Mouse (Mus musculus): ENCODE results near the gene Pcyt2.

Gene Pcyt2

DNA sequence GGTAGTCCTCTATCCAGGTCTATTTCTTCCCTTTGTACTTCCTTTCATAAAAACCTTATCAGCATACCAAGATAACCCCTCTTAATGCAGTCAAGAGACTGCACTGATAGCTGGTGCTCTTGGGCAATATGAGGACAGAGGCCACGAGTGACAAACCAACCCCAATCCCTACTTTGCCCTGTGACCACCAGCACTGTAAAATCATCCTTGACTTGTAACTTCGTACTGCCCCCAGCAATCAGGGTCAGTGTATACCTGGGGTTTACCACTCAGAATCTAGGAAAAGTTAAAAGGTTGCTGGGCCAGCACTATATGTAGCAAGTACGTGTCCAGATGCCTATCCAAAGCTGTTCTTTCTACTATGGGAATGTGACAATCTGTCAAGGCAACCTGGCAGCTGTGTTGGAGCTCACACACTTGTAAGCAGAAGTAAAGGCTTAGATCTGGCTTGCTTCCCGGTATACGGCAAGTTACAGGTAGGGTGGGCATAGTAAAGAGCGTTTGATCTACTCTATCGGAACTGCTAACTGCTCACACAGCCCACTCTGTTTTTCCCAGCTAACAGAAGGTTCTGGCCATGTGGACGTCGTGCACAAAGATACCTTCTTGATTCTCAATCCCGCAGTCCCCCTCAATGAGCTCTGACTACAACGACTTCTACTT is 45.9 kb downstream of the Pcyt2 start:
- ATAC-seq (ENCODE audit: insufficient number of reproducible peaks, low FRiP score, low TSS enrichment), result no peak

DNA sequence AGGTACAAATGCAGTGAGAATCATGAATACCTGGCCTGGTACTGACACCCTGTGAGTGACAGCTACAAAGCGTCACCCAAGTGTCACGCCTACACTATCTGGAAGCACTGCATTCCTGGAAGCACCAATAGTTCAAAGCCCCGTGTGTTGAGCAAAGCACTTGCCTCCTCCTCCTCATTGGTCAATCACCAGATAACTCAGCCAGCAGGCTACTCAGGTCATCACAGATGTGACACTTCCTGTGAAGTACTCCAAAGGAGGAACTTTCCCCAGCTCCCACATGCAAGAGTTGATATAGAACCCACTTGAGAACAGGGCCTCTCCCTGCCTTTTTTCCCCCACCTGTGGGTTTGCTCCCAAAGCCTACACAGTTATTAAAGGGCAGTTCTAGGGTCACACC is 46.6 kb downstream of the Pcyt2 start:
- no peak for ATAC-seq (ENCODE audit: insufficient number of reproducible peaks, low FRiP score, low TSS enrichment)

DNA sequence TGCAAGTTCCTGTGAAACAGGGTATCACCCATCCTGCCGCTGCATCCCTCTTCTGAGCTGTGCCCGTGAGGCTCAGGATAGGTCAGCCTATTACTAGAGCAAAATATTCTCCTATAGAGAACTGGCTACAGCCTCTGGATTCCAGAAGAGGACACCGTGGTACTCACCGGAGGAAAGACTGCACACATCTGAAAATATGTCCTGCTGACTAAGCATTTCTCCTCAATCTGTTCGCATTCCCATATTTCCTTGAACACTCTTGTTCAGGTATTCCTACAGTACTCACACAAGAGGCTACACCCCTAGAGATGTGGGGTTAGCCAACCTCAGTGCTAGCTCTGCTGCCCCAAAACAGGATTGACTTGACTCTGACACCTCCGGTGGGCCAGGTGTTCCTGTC is 49.4 kb downstream of the Pcyt2 start:
- no peak for ATAC-seq (ENCODE audit: insufficient number of reproducible peaks, low FRiP score, low TSS enrichment)

DNA sequence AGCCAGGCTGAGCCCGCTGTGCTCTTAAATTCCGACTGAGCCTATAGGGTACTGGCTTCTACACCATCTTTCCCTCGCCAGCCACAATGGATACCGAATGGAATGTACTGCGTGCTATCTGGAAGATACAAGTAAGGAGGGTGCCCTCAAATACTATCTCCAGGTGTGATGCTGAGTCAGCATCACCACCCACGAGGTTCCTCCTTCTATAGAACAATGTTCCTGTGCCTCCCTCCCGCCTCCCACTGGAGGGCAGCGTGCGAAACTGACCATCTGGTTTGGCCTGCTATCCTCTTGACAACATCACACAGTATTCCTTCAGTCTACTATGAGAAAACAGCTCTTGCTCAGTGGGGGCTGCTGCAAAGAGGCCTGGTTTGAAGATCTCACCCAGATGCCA is 52.6 kb downstream of the Pcyt2 start:
- no peak for ATAC-seq (ENCODE audit: insufficient number of reproducible peaks, low FRiP score, low TSS enrichment)

DNA sequence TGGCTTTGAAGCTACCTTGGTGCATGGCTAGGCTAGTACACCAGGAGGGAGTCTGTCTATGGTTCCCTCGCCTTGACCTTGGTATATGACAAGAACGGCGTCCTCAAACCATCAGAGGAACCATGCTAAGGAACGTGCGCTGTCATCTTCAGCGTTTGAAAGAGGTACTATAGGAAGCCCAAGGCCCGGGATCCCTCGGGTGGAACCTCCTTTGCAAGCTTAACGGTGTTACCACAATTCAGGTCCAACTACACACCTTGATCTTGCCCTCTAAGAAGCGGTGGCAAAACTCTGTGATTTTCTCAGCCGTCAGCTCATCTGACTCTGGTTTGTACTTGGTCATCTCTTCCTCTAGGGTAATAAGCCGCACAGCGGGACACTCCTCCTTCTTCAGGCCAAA is 54.8 kb downstream of the Pcyt2 start:
- ATAC-seq (ENCODE audit: insufficient number of reproducible peaks, low FRiP score, low TSS enrichment), result no peak

DNA sequence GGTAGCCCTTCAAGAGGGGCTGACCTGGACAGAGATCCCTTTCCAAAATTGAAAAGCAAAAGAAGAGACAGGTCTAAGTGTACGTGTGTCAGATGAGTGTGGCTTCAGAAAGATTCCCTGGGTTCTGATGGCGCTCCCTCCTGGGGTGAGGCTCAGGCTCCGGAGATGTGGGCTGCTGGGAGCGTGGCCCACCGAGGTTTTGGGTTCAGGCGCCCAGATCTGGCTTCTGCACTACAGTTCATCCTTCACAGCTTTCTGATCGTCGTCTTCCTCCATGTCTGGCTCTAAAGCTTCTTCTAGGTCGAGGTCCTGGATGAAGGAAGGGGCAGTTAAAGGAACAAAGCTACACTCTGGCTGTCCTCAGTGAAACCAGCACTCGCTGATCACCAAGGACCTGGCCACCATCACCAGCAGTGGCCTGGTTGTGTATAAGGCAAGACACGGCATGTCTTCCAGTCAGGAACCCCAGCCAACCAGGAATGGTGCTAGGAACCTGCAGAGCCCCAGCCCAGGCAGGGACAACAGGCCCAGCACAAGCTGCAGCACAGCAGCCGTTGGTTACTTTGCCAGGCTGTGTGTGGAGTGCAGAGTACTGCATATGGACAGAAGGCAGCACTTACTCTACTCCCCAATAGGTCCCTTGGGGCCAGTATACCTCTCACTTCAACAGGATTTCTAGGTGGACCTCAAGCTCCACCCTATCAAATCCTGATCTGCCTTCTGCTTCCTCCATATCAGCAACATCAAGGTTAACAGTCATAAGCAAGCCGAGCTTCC is 56.6 kb downstream of the Pcyt2 start:
- no peak for ATAC-seq (ENCODE audit: insufficient number of reproducible peaks, low FRiP score, low TSS enrichment)
